Mouse (Mus musculus) skeletal muscle tissue, adult 2 months (tissue): ENCODE data around the gene Stxbp5.

Source experiments
- DNase-seq: peaks from one replicate; pipeline ENCODE4 v3.0.0-alpha.2; 2012; ENCODE audit warnings: low read depth, low spot score

Stxbp5 gene

GRCm38 (mm10) chr10:9859476-9859875 is 41.4 kb downstream of the Stxbp5 start:
- DNase-seq = no peak

GRCm38 (mm10) chr10:9857850-9858249 is 43.0 kb downstream of the Stxbp5 start:
- DNase-seq = no peak

GRCm38 (mm10) chr10:9856792-9857191 is 44.1 kb downstream of the Stxbp5 start:
- no peak for DNase-seq

- DNase-seq = no peak
Measured at GRCm38 (mm10) chr10:9846408-9846807, 54.5 kb downstream of the Stxbp5 start.

GRCm38 (mm10) chr10:9839408-9839807 is 61.5 kb downstream of the Stxbp5 start:
- DNase-seq = no peak

- DNase-seq = no peak
Measured at GRCm38 (mm10) chr10:9834986-9835385, 65.9 kb downstream of the Stxbp5 start.

- no peak for DNase-seq
Measured at GRCm38 (mm10) chr10:9832937-9833336, 67.9 kb downstream of the Stxbp5 start.

GRCm38 (mm10) chr10:9829744-9830143 is 71.1 kb downstream of the Stxbp5 start:
- no peak for DNase-seq

GRCm38 (mm10) chr10:9821299-9821698 is 79.6 kb downstream of the Stxbp5 start:
- no peak for DNase-seq

- DNase-seq = no peak
Measured at GRCm38 (mm10) chr10:9818574-9818973, 82.3 kb downstream of the Stxbp5 start.

GRCm38 (mm10) chr10:9813926-9814325 is 87.0 kb downstream of the Stxbp5 start:
- DNase-seq = no peak

- no peak for DNase-seq
Measured at GRCm38 (mm10) chr10:9807596-9807995, 93.3 kb downstream of the Stxbp5 start.

GRCm38 (mm10) chr10:9805341-9805740 is 95.5 kb downstream of the Stxbp5 start:
- DNase-seq = no peak

- DNase-seq = no peak
Measured at GRCm38 (mm10) chr10:9803126-9803525, 97.8 kb downstream of the Stxbp5 start.

- no peak for DNase-seq
Measured at GRCm38 (mm10) chr10:9801571-9801970, 99.3 kb downstream of the Stxbp5 start.

- no peak for DNase-seq
Measured at GRCm38 (mm10) chr10:9799085-9799484, 101.8 kb downstream of the Stxbp5 start.

- DNase-seq = no peak
Measured at GRCm38 (mm10) chr10:9796429-9796828, 104.5 kb downstream of the Stxbp5 start.

- DNase-seq = no peak
Measured at GRCm38 (mm10) chr10:9794429-9794828, 106.5 kb downstream of the Stxbp5 start.

- DNase-seq = no peak
Measured at GRCm38 (mm10) chr10:9790947-9791346, 109.9 kb downstream of the Stxbp5 start.

- DNase-seq = no peak
Measured at GRCm38 (mm10) chr10:9786461-9786860, 114.4 kb downstream of the Stxbp5 start.

GRCm38 (mm10) chr10:9785651-9786050 is 115.2 kb downstream of the Stxbp5 start:
- no peak for DNase-seq

- DNase-seq = no peak
Measured at GRCm38 (mm10) chr10:9779864-9780263, 121.0 kb downstream of the Stxbp5 start.

- DNase-seq = no peak
Measured at GRCm38 (mm10) chr10:9770261-9770660, 130.6 kb downstream of the Stxbp5 start.

- DNase-seq = no peak
Measured at GRCm38 (mm10) chr10:9763831-9764230, 137.0 kb downstream of the Stxbp5 start.
